Mouse (Mus musculus): ENCODE data around the gene Iqck.
A peak's percentile ranks its signal among the peaks of the same experiment; 100 is the strongest.

The Iqck gene

GRCm38 (mm10) chr7:118989275-118989856 is 133.8 kb downstream of the Iqck start:
- no peak for DNase-seq (ENCODE audit: low read depth, low spot score)

GRCm38 (mm10) chr7:118990282-118990681 is 134.7 kb downstream of the Iqck start:
- no peak for DNase-seq (ENCODE audit: low read depth, low spot score)

GRCm38 (mm10) chr7:118991341-118991884 is 135.9 kb downstream of the Iqck start:
- no peak for DNase-seq (ENCODE audit: low read depth, low spot score)

GRCm38 (mm10) chr7:118992080-118992560 is 136.6 kb downstream of the Iqck start:
- no peak for DNase-seq (ENCODE audit: low read depth, low spot score)

- DNase-seq (ENCODE audit: low read depth, low spot score): no peak
Observed at GRCm38 (mm10) chr7:118992623-118993405, 137.3 kb downstream of the Iqck start.

- DNase-seq (ENCODE audit: low read depth, low spot score): no peak
Observed at GRCm38 (mm10) chr7:118993597-118994230, 138.2 kb downstream of the Iqck start.

- DNase-seq (ENCODE audit: low read depth, low spot score): no peak
Observed at GRCm38 (mm10) chr7:118994231-118994842, 138.8 kb downstream of the Iqck start.

- no peak for DNase-seq (ENCODE audit: low read depth, low spot score)
Observed at GRCm38 (mm10) chr7:118995007-118995406, 139.5 kb downstream of the Iqck start, which contains the start of gene Gprc5b. Gene Gprc5b, minus strand, starts transcription at chr7:118995211.

- no peak for DNase-seq (ENCODE audit: low read depth, low spot score)
Observed at GRCm38 (mm10) chr7:118995671-118996070, 140.1 kb downstream of the Iqck start.

GRCm38 (mm10) chr7:118996137-118996837 is 140.7 kb downstream of the Iqck start:
- DNase-seq (ENCODE audit: low read depth, low spot score): peak; percentile 65

- DNase-seq (ENCODE audit: low read depth, low spot score): no peak
Observed at GRCm38 (mm10) chr7:118999857-119000256, 144.3 kb downstream of the Iqck start.

GRCm38 (mm10) chr7:119001965-119002364 is 146.4 kb downstream of the Iqck start:
- DNase-seq (ENCODE audit: low read depth, low spot score): no peak

GRCm38 (mm10) chr7:119002501-119002900 is 146.9 kb downstream of the Iqck start:
- no peak for DNase-seq (ENCODE audit: low read depth, low spot score)

GRCm38 (mm10) chr7:119010854-119011529 is 155.4 kb downstream of the Iqck start:
- peak; percentile 56 for DNase-seq (ENCODE audit: low read depth, low spot score)

- no peak for DNase-seq (ENCODE audit: low read depth, low spot score)
Observed at GRCm38 (mm10) chr7:119015736-119016135, 160.2 kb downstream of the Iqck start.

GRCm38 (mm10) chr7:119019537-119019936 is 164.0 kb downstream of the Iqck start:
- DNase-seq (ENCODE audit: low read depth, low spot score): peak; percentile 33

All from A20 (cell line).